Mouse (Mus musculus): Measurements from ENCODE around the gene Art5.
A peak's percentile ranks its signal among the peaks of the same experiment; 100 is the strongest.

- TF ChIP-seq CTCF (conservative IDR thresholded peaks at IDR 0.05; ENCODE audit: insufficient read depth, insufficient read length, low read depth, low read length) (peak; percentile 62), POLR2A (IDR thresholded peaks at IDR 0.05; ENCODE audit: low read depth, low read length) (no peak)
Measured at GRCm38 (mm10) chr7:102137464-102137863, 28.2 kb upstream of the Art5 start.

Measured in kidney, adult 2 months (tissue).